Mouse (Mus musculus) liver, embryonic 14.5 days (tissue): ENCODE results near the gene Cdk19.

Source experiments
- CTCF ChIP-seq: IDR thresholded peaks from 2 replicates; pipeline ENCODE4 v1.5.1; 2016; ENCODE audit warnings: antibody characterized with exemption, low read depth, control low read depth
- EP300 ChIP-seq: IDR thresholded peaks from 2 replicates; pipeline ENCODE4 v1.6.1; 2016; ENCODE audit warnings: antibody characterized with exemption, low read depth

DNA sequence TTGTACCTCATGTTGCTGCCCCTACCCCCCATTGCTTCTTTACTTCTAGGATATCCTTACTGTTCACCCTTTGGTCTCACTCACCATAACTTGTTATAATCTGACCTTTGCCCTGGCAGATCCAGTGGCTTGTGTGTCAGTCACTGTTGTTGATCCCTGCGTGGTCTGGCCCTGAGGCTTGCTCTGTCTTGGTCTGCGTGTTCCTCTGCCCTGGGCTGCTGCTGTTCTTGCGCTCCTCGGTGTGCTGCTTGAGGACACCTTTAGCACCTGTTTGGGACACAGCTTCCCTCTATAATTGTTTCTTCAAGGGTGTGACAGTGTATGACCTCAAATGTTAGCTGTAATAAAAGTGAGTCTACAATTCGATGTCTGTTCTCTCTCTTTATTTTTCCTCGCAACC lies 122.0 kb downstream of the Cdk19 start:
- TF ChIP-seq CTCF (no peak), EP300 (no peak)
